Comparison of ENCODE assay signal across 19 mouse cellular contexts in the genomic region with DNA sequence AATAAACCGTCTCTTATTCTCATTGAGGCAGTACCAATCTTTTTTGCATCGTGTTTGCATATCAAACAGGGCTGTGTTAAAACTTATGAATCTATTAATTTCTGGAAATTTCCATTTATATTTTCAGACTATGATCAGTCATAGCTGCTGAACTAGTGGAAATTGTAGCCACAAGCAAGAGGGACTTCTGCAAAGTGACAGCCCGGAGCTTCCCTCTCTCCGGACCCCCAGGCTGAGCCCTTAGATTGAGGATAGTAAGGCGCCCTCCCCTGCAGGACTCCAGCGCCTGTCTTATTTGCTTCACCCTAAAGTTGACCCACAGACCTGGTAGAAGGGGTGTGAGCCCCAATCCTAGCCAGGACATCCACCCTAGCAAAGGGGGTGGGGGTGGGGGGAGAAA.
"Had no signal": no experiment of that assay in that cellular context is flagged by ENCODE, and none has a peak within 500 bp of the region (broad histone marks: within the 10 kb centered on the region; RNA-seq: fewer than 3 reads in every experiment).

No protein-coding gene starts in this region.

- ATAC-seq: lung, postnatal 0 days; midbrain, embryonic 15.5 days had no signal

- H3K4me3 ChIP-seq: limb, embryonic 10.5 days; limb, embryonic 13.5 days; liver, embryonic 13.5 days; midbrain, embryonic 12.5 days; midbrain, embryonic 15.5 days; neural tube, embryonic 12.5 days; neural tube, embryonic 15.5 days had no signal

- H3K36me3 ChIP-seq: limb, embryonic 10.5 days; limb, embryonic 13.5 days; liver, embryonic 13.5 days; midbrain, embryonic 12.5 days; midbrain, embryonic 15.5 days; neural tube, embryonic 12.5 days; neural tube, embryonic 15.5 days had no signal

- H3K4me2 ChIP-seq: limb, embryonic 13.5 days; liver, embryonic 13.5 days; lung, embryonic 14.5 days; midbrain, embryonic 12.5 days; midbrain, embryonic 15.5 days; neural tube, embryonic 12.5 days; neural tube, embryonic 15.5 days had no signal

- H3K27ac ChIP-seq: limb, embryonic 10.5 days; limb, embryonic 13.5 days; liver, embryonic 13.5 days; macrophage; midbrain, embryonic 12.5 days; midbrain, embryonic 15.5 days; neural tube, embryonic 12.5 days; neural tube, embryonic 15.5 days; stomach, postnatal 0 days had no signal

- H3K9me3 ChIP-seq: limb, embryonic 10.5 days; limb, embryonic 13.5 days; liver, embryonic 13.5 days; midbrain, embryonic 12.5 days; midbrain, embryonic 15.5 days; neural tube, embryonic 12.5 days; neural tube, embryonic 15.5 days had no signal

- DNase-seq: kidney, adult 18-20 months; kidney, adult 9 months; kidney, postnatal 14 days; kidney, postnatal 4 days; liver, embryonic 13.5 days; lung, embryonic 14.5 days; right cerebral cortex, adult 18-20 months; right cerebral cortex, postnatal 14 days; right cerebral cortex, postnatal 4 days; spleen, adult 18-20 months had no signal

- H3K9ac ChIP-seq: limb, embryonic 13.5 days; liver, embryonic 13.5 days; lung, embryonic 14.5 days; midbrain, embryonic 12.5 days; midbrain, embryonic 15.5 days; neural tube, embryonic 12.5 days; neural tube, embryonic 15.5 days had no signal

- H3K4me1 ChIP-seq: midbrain, embryonic 15.5 days; neural tube, embryonic 12.5 days had no signal

- H3K27me3 ChIP-seq: limb, embryonic 13.5 days; liver, embryonic 13.5 days; midbrain, embryonic 12.5 days; midbrain, embryonic 15.5 days; neural tube, embryonic 12.5 days; neural tube, embryonic 15.5 days had no signal
